Mouse (Mus musculus) heart, embryonic 13.5 days (tissue): ENCODE data around the gene Arl2bp. TPM values are rescaled to one million over a fixed set of nuclear protein-coding genes. Genes with fewer than 3 reads are reported as not detected.

ENCODE experiments used
- ATAC-seq: fragments of 200-750 bp; cut with Nextera tagmentation; 2 replicates; pipeline ENCODE4 v1.8.0; 2017; ENCODE audit warnings: moderate TSS enrichment; ENCODE audit not compliant: insufficient number of reproducible peaks, low FRiP score, low TSS enrichment; ENCODE audit errors: extremely low read depth
- H3K27ac ChIP-seq: fragments of 300-500 bp; sonication (generic); replicated peaks from 2 replicates; pipeline ENCODE4 v1.5.1; 2015; ENCODE audit warnings: moderate library complexity, mild to moderate bottlenecking, inconsistent platforms
- H3K27me3 ChIP-seq: fragments of 300-500 bp; sonication (generic); replicated peaks from 2 replicates; pipeline ENCODE4 v1.6.1; 2015; ENCODE audit warnings: mild to moderate bottlenecking, inconsistent platforms
- H3K36me3 ChIP-seq: fragments of 300-500 bp; sonication (generic); 2 replicates; pipeline ENCODE4 v1.6.1; 2015; ENCODE audit warnings: mild to moderate bottlenecking, inconsistent platforms
- H3K4me1 ChIP-seq: fragments of 300-500 bp; sonication (generic); 2 replicates; pipeline ENCODE4 v1.6.1; 2015; ENCODE audit warnings: inconsistent platforms
- H3K4me2 ChIP-seq: fragments of 300-500 bp; sonication (generic); 2 replicates; pipeline ENCODE4 v1.6.1; 2015; ENCODE audit warnings: inconsistent platforms, mild to moderate bottlenecking, moderate library complexity
- H3K4me3 ChIP-seq: fragments of 300-500 bp; sonication (generic); 2 replicates; pipeline ENCODE4 v1.5.1; 2015; ENCODE audit warnings: moderate library complexity, mild to moderate bottlenecking, inconsistent platforms
- H3K9ac ChIP-seq: fragments of 300-500 bp; sonication (generic); 2 replicates; pipeline ENCODE4 v1.6.1; 2015; ENCODE audit warnings: inconsistent platforms, mild to moderate bottlenecking, moderate library complexity
- H3K9me3 ChIP-seq: fragments of 300-500 bp; sonication (generic); 2 replicates; pipeline ENCODE4 v1.6.1; 2016; ENCODE audit warnings: inconsistent platforms
- WGBS: fragments of 180-500 bp; shearing (Covaris S2); methylation state at CpG from one replicate; pipeline ENCODE4 v1.1.7; 2015; ENCODE audit warnings: mixed read lengths; 5-methylcytosine and 5-hydroxymethylcytosine counted together
- polyA plus RNA-seq: library from polyadenylated mRNA; unstranded; fragments of >200 nt; fragmentation: Nextera tagmentation; extraction: Ambion mirVana; gene quantifications from 2 replicates; pipeline ENCODE4 v1.2.1, GENCODE M21; 2015

Arl2bp gene
- polyA plus RNA-seq, result 131 and 135 TPM in 2 replicates

- peak; percentile 95 for ATAC-seq
- H3K9me3 ChIP-seq, result no peaks in the 10 kb centered on the region
- peak within 1 kb of the TSS; percentile 74 for H3K4me3 ChIP-seq
- peak within 1 kb of the TSS; percentile 90 for H3K9ac ChIP-seq
- peak within 1 kb of the TSS; percentile 75 for H3K4me2 ChIP-seq
- peak within 1 kb of the TSS; percentile 80 for H3K27ac ChIP-seq
- H3K4me1 ChIP-seq, result peaks cover 17% of the 10 kb centered on the region
- peaks cover 40% of the 10 kb centered on the region for H3K36me3 ChIP-seq
- WGBS, result under 1% methylated on average over 73 of the region's 74 CpGs
- H3K27me3 ChIP-seq, result no peaks in the 10 kb centered on the region
Observed at GRCm38 (mm10) chr8:94666456-94667308, at the start of gene Arl2bp. Gene Arl2bp (plus strand): TSS chr8:94666600.

GRCm38 (mm10) chr8:94624885-94625284 is 41.5 kb upstream of the Arl2bp start:
- Histone ChIP-seq H3K27me3 (no peaks in the 10 kb centered on the region), H3K4me1 (no peaks in the 10 kb centered on the region), H3K27ac (no peak overlapping the region), H3K9ac (no peak overlapping the region), H3K4me3 (no peak overlapping the region), H3K9me3 (no peaks in the 10 kb centered on the region), H3K36me3 (peaks cover 55% of the 10 kb centered on the region), H3K4me2 (no peak overlapping the region)
- 89% methylated on average over 1 of the region's 1 CpGs for WGBS
- no peak for ATAC-seq

GRCm38 (mm10) chr8:94633564-94634194 is 32.7 kb upstream of the Arl2bp start:
- Histone ChIP-seq H3K36me3 (peaks cover 90% of the 10 kb centered on the region), H3K27me3 (no peaks in the 10 kb centered on the region), H3K4me1 (no peaks in the 10 kb centered on the region), H3K4me2 (no peak overlapping the region), H3K27ac (no peak overlapping the region), H3K4me3 (no peak overlapping the region), H3K9me3 (no peaks in the 10 kb centered on the region), H3K9ac (no peak overlapping the region)
- ATAC-seq, result no peak
- WGBS, result 85% methylated on average over 2 of the region's 2 CpGs

- no peak for ATAC-seq
- H3K4me3 ChIP-seq, result no peak overlapping the region
- H3K27me3 ChIP-seq, result no peaks in the 10 kb centered on the region
- no peak overlapping the region for H3K9ac ChIP-seq
- peaks cover 91% of the 10 kb centered on the region for H3K36me3 ChIP-seq
- no peak overlapping the region for H3K27ac ChIP-seq
- H3K4me1 ChIP-seq, result no peaks in the 10 kb centered on the region
- no peaks in the 10 kb centered on the region for H3K9me3 ChIP-seq
- H3K4me2 ChIP-seq, result no peak overlapping the region
Observed at GRCm38 (mm10) chr8:94634211-94634610, 32.2 kb upstream of the Arl2bp start.

GRCm38 (mm10) chr8:94641183-94641582 is 25.2 kb upstream of the Arl2bp start:
- 78% methylated on average over 2 of the region's 2 CpGs for WGBS
- ATAC-seq, result no peak
- H3K36me3 ChIP-seq, result peaks cover 94% of the 10 kb centered on the region

GRCm38 (mm10) chr8:94641938-94642337 is 24.5 kb upstream of the Arl2bp start:
- Histone ChIP-seq H3K4me3 (no peak overlapping the region), H3K36me3 (peaks cover 94% of the 10 kb centered on the region), H3K4me2 (no peak overlapping the region), H3K4me1 (no peaks in the 10 kb centered on the region), H3K9ac (no peak overlapping the region), H3K27me3 (no peaks in the 10 kb centered on the region), H3K9me3 (no peaks in the 10 kb centered on the region), H3K27ac (no peak overlapping the region)
- 88% methylated on average over 3 of the region's 3 CpGs for WGBS
- ATAC-seq, result no peak

More at GRCm38 (mm10) chr8:94641183-94641582, 25.2 kb upstream of the Arl2bp start:
- no peak overlapping the region for H3K4me2 ChIP-seq
- H3K9me3 ChIP-seq, result no peaks in the 10 kb centered on the region
- no peaks in the 10 kb centered on the region for H3K4me1 ChIP-seq
- no peak overlapping the region for H3K27ac ChIP-seq
- H3K27me3 ChIP-seq, result no peaks in the 10 kb centered on the region
- H3K9ac ChIP-seq, result no peak overlapping the region
- no peak overlapping the region for H3K4me3 ChIP-seq

GRCm38 (mm10) chr8:94645202-94645601 is 21.2 kb upstream of the Arl2bp start:
- H3K9me3 ChIP-seq, result no peaks in the 10 kb centered on the region
- H3K4me3 ChIP-seq, result no peak overlapping the region
- H3K36me3 ChIP-seq, result peaks cover 90% of the 10 kb centered on the region
- no peak overlapping the region for H3K9ac ChIP-seq
- WGBS, result 30% methylated on average over 1 of the region's 1 CpGs
- H3K27ac ChIP-seq, result no peak overlapping the region
- H3K4me2 ChIP-seq, result no peak overlapping the region
- no peaks in the 10 kb centered on the region for H3K27me3 ChIP-seq
- H3K4me1 ChIP-seq, result no peaks in the 10 kb centered on the region
- ATAC-seq, result no peak

- no peak for ATAC-seq
- Histone ChIP-seq H3K4me1 (no peaks in the 10 kb centered on the region), H3K27me3 (no peaks in the 10 kb centered on the region), H3K9ac (no peak overlapping the region), H3K27ac (no peak overlapping the region), H3K36me3 (peaks cover 89% of the 10 kb centered on the region), H3K4me3 (no peak overlapping the region), H3K9me3 (no peaks in the 10 kb centered on the region), H3K4me2 (no peak overlapping the region)
- WGBS, result 85% methylated on average over 3 of the region's 3 CpGs
Observed at GRCm38 (mm10) chr8:94646165-94646564, 20.2 kb upstream of the Arl2bp start.

- no peak overlapping the region for H3K4me2 ChIP-seq
- 69% methylated on average over 3 of the region's 3 CpGs for WGBS
- no peaks in the 10 kb centered on the region for H3K27me3 ChIP-seq
- no peaks in the 10 kb centered on the region for H3K9me3 ChIP-seq
- H3K4me3 ChIP-seq, result no peak overlapping the region
- H3K9ac ChIP-seq, result no peak overlapping the region
- no peak overlapping the region for H3K27ac ChIP-seq
- peaks cover 90% of the 10 kb centered on the region for H3K36me3 ChIP-seq
- no peak for ATAC-seq
- H3K4me1 ChIP-seq, result no peaks in the 10 kb centered on the region
Observed at GRCm38 (mm10) chr8:94649496-94649895, 16.9 kb upstream of the Arl2bp start.

GRCm38 (mm10) chr8:94652951-94653350 is 13.4 kb upstream of the Arl2bp start:
- H3K4me1 ChIP-seq, result no peaks in the 10 kb centered on the region
- H3K9ac ChIP-seq, result no peak overlapping the region
- H3K4me3 ChIP-seq, result no peak overlapping the region
- H3K27me3 ChIP-seq, result no peaks in the 10 kb centered on the region
- no peak overlapping the region for H3K4me2 ChIP-seq
- H3K9me3 ChIP-seq, result no peaks in the 10 kb centered on the region
- ATAC-seq, result no peak
- H3K36me3 ChIP-seq, result peaks cover 93% of the 10 kb centered on the region
- WGBS, result 90% methylated on average over 3 of the region's 3 CpGs
- H3K27ac ChIP-seq, result no peak overlapping the region

GRCm38 (mm10) chr8:94654994-94655393 is 11.4 kb upstream of the Arl2bp start:
- no peaks in the 10 kb centered on the region for H3K9me3 ChIP-seq
- H3K36me3 ChIP-seq, result peaks cover 88% of the 10 kb centered on the region
- no peaks in the 10 kb centered on the region for H3K27me3 ChIP-seq
- no peak overlapping the region for H3K27ac ChIP-seq
- ATAC-seq, result no peak
- no peak overlapping the region for H3K4me3 ChIP-seq
- H3K4me1 ChIP-seq, result no peaks in the 10 kb centered on the region
- no peak overlapping the region for H3K4me2 ChIP-seq
- no peak overlapping the region for H3K9ac ChIP-seq

- ATAC-seq, result no peak
- no peaks in the 10 kb centered on the region for H3K9me3 ChIP-seq
- H3K27ac ChIP-seq, result no peak overlapping the region
- WGBS, result 92% methylated on average over 2 of the region's 2 CpGs
- H3K27me3 ChIP-seq, result no peaks in the 10 kb centered on the region
- no peak overlapping the region for H3K9ac ChIP-seq
- H3K4me3 ChIP-seq, result no peak overlapping the region
- no peak overlapping the region for H3K4me2 ChIP-seq
- no peaks in the 10 kb centered on the region for H3K4me1 ChIP-seq
- H3K36me3 ChIP-seq, result peaks cover 77% of the 10 kb centered on the region
Observed at GRCm38 (mm10) chr8:94658031-94658430, 8.4 kb upstream of the Arl2bp start.
